Mouse (Mus musculus) megakaryocyte, embryonic 14.5 days (primary cell): ENCODE measurements around the gene Lpcat2. TPM values are rescaled to one million over a fixed set of nuclear protein-coding genes. Genes with fewer than 3 reads are reported as not detected.

Experiments used
- H3K27me3 ChIP-seq: replicated peaks from 2 replicates; pipeline ENCODE3; 2012; ENCODE audit warnings: inconsistent platforms
- H3K36me3 ChIP-seq: replicated peaks from 2 replicates; pipeline ENCODE3; 2012; ENCODE audit warnings: low read length, inconsistent platforms, mixed read lengths
- H3K4me1 ChIP-seq: 2 replicates; pipeline ENCODE4 v1.6.1; 2012; ENCODE audit warnings: inconsistent platforms
- H3K4me3 ChIP-seq: replicated peaks from 2 replicates; pipeline ENCODE3; 2012; ENCODE audit warnings: moderate library complexity, mild to moderate bottlenecking, inconsistent platforms
- H3K9me3 ChIP-seq: 2 replicates; pipeline ENCODE4 v1.6.1; 2012; ENCODE audit warnings: inconsistent platforms
- FLI1 ChIP-seq: IDR thresholded peaks from 2 replicates; pipeline ENCODE4 v1.6.1; 2012; ENCODE audit warnings: low read length, inconsistent platforms, mixed read lengths
- GATA1 ChIP-seq: IDR thresholded peaks from 3 replicates; pipeline ENCODE4 v1.6.1; 2012; ENCODE audit warnings: mixed read lengths, low read length, inconsistent platforms, borderline replicate concordance
- polyA plus RNA-seq: library from polyadenylated mRNA; stranded (reverse); fragments of >175 nt; gene quantifications from 2 replicates; pipeline ENCODE4 v1.2.3, GENCODE M21; 2012; ENCODE audit warnings: low replicate concordance; ENCODE audit not compliant: insufficient read depth

Lpcat2 gene
- polyA plus RNA-seq, 1 experiment, result 1.6 TPM

DNA sequence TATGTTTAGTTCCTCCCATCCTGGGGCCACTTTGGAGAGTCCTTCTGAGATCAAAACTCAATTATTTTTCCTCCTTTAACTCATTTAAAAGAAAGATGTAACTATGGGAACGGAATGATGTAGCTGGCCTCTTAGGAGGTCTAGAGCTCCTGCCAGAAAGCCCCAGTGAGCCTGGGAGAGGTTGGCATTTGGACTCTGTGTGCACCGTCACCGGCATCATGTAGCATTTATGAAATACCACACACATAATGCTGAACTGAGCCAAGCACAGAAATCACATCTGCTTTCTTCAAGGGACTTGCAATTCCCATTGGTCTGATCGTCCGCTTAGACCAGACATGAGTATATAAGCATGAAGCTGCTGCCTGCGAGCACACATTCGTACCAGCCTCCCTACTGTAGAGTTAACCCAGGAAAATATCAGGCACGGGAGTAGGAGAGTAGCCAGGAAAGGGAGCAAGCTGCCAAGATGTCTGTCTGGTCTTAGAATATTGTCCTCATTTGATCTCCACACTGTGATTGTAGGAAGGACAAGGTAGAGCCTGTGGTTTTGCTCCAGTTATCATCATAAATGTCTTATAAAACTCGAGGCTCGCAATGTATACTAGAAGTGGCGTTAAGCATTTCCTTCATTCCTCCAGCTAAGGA is 48.5 kb downstream of the Lpcat2 start:
- no peaks in the 10 kb centered on the region for H3K36me3 ChIP-seq
- H3K9me3 ChIP-seq, result peaks cover 15% of the 10 kb centered on the region
- no peak for TF ChIP-seq GATA1
- TF ChIP-seq FLI1, result no peak
- H3K27me3 ChIP-seq, result no peaks in the 10 kb centered on the region
- H3K4me3 ChIP-seq, result no peak overlapping the region
- H3K4me1 ChIP-seq, result no peaks in the 10 kb centered on the region

GRCm38 (mm10) chr8:92906553-92906952 is 51.4 kb downstream of the Lpcat2 start:
- Histone ChIP-seq H3K9me3 (peaks cover 10% of the 10 kb centered on the region), H3K27me3 (no peaks in the 10 kb centered on the region), H3K4me1 (no peaks in the 10 kb centered on the region), H3K36me3 (no peaks in the 10 kb centered on the region), H3K4me3 (no peak overlapping the region)
- TF ChIP-seq GATA1 (no peak), FLI1 (no peak)

DNA sequence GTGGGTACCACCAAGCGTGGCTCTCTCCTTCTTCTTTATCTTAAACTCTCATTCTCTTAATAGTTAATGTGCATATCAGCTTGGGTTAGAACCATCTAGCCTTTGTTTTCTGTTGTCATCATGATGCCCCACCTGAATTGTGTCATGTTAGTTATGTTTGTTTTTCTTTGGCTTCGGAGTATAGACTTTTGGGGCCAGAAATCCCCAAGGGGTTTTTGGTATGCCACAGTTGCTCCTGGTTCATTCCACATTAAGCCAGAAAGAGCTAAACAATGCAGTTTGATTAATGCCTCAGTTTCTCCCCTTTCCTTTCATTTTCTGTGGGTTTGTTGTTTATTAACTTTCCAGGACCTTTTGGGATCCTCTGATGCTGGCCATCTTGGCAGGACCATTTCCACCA is 53.3 kb downstream of the Lpcat2 start:
- no peaks in the 10 kb centered on the region for H3K27me3 ChIP-seq
- no peaks in the 10 kb centered on the region for H3K36me3 ChIP-seq
- TF ChIP-seq GATA1 (no peak), FLI1 (no peak)
- no peaks in the 10 kb centered on the region for H3K4me1 ChIP-seq
- no peak overlapping the region for H3K4me3 ChIP-seq
- peaks cover 3% of the 10 kb centered on the region; the same call in 1 of the 2 replicates for H3K9me3 ChIP-seq

- H3K4me1 ChIP-seq, result no peaks in the 10 kb centered on the region
- no peaks in the 10 kb centered on the region for H3K27me3 ChIP-seq
- no peak for TF ChIP-seq FLI1
- no peak overlapping the region for H3K4me3 ChIP-seq
- H3K9me3 ChIP-seq, result no peaks in the 10 kb centered on the region
- H3K36me3 ChIP-seq, result no peaks in the 10 kb centered on the region
Measured at GRCm38 (mm10) chr8:92911477-92911876, 56.3 kb downstream of the Lpcat2 start.

GRCm38 (mm10) chr8:92913396-92913795 is 58.3 kb downstream of the Lpcat2 start:
- TF ChIP-seq FLI1 (no peak), GATA1 (no peak)
- no peak overlapping the region for H3K4me3 ChIP-seq

DNA sequence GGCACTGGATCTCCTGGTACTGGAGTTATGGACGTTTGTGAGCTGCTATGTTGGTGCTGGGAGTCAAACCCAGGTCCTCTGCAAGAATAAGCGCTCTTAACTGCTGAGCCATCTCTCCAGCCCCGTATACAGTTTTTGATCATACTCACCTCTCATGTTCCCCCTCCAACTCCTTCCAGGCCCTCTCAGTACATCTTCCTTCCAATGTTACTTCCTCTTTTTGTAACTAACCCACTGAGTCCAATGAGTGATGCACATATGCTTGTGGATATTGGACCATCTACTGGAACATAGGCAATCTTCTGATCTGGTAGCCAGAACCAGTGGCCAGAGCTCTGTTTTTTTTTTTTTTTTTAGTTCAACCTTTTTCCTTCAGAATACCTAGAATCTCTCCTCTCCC is 60.9 kb downstream of the Lpcat2 start:
- Histone ChIP-seq H3K27me3 (no peaks in the 10 kb centered on the region), H3K9me3 (no peaks in the 10 kb centered on the region), H3K4me3 (no peak overlapping the region), H3K4me1 (no peaks in the 10 kb centered on the region), H3K36me3 (no peaks in the 10 kb centered on the region)
- no peak for TF ChIP-seq GATA1

More at GRCm38 (mm10) chr8:92913396-92913795, 58.3 kb downstream of the Lpcat2 start:
- Histone ChIP-seq H3K9me3 (no peaks in the 10 kb centered on the region), H3K4me1 (no peaks in the 10 kb centered on the region), H3K36me3 (no peaks in the 10 kb centered on the region), H3K27me3 (no peaks in the 10 kb centered on the region)

GRCm38 (mm10) chr8:92921768-92922167 is 66.6 kb downstream of the Lpcat2 start:
- TF ChIP-seq GATA1 (no peak), FLI1 (no peak)
- H3K9me3 ChIP-seq, result peaks cover 4% of the 10 kb centered on the region
- H3K4me3 ChIP-seq, result no peak overlapping the region
- no peaks in the 10 kb centered on the region for H3K4me1 ChIP-seq
- H3K36me3 ChIP-seq, result no peaks in the 10 kb centered on the region
- no peaks in the 10 kb centered on the region for H3K27me3 ChIP-seq

DNA sequence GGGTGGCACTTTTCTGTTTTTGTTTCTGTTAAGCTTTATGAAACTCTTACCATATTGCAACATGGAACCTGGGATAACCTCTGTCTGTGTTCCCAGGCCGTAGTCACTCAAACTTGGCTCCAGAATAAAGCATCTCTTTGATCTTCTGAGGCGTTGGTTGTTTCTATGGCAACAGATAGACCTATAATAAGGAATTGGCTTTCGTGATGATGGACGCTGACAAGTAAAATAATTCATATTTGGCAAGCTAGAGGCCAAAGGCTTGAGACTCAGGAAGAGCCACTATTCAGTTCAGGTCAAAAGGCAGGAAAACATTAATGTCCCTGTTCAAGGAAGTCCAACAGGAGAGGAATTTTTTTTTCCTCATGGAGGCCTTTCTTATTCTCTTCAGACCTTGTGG is 73.8 kb downstream of the Lpcat2 start:
- TF ChIP-seq FLI1 (no peak), GATA1 (no peak)
- no peaks in the 10 kb centered on the region for H3K27me3 ChIP-seq
- H3K4me1 ChIP-seq, result no peaks in the 10 kb centered on the region
- no peak overlapping the region for H3K4me3 ChIP-seq
- H3K9me3 ChIP-seq, result no peaks in the 10 kb centered on the region
- no peaks in the 10 kb centered on the region for H3K36me3 ChIP-seq

DNA sequence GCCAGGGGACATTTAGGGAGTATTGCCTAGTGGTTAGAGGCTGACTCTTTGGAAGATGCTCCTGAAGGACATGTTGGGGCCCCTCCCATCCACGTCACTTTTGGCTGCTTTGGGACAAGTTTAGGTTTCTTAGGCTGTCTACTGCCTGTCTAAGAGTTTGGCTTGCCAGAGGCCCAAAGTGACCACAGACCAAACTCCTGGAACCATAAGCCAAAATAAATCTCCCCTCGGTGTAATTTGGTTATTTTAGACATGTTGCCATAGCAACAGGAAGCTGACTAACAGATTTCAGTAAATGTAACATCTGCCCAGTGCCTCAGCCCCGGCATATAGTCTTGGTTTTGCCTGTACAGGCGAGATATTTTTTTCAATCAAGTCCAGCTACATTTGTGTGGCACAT is 82.9 kb downstream of the Lpcat2 start:
- Histone ChIP-seq H3K9me3 (no peaks in the 10 kb centered on the region), H3K4me3 (no peak overlapping the region), H3K36me3 (no peaks in the 10 kb centered on the region), H3K27me3 (no peaks in the 10 kb centered on the region), H3K4me1 (no peaks in the 10 kb centered on the region)
- TF ChIP-seq GATA1, result no peak
- no peak for TF ChIP-seq FLI1

- TF ChIP-seq FLI1 (no peak), GATA1 (no peak)
- Histone ChIP-seq H3K4me1 (no peaks in the 10 kb centered on the region), H3K36me3 (no peaks in the 10 kb centered on the region), H3K27me3 (no peaks in the 10 kb centered on the region), H3K4me3 (no peak overlapping the region), H3K9me3 (peaks cover 12% of the 10 kb centered on the region; the same call in 1 of the 2 replicates)
Measured at GRCm38 (mm10) chr8:92949071-92949470, 93.9 kb downstream of the Lpcat2 start.

GRCm38 (mm10) chr8:92950639-92951371 is 95.7 kb downstream of the Lpcat2 start:
- Histone ChIP-seq H3K4me1 (no peaks in the 10 kb centered on the region), H3K4me3 (no peak overlapping the region), H3K36me3 (no peaks in the 10 kb centered on the region), H3K9me3 (peaks cover 7% of the 10 kb centered on the region; the same call in 1 of the 2 replicates), H3K27me3 (no peaks in the 10 kb centered on the region)
- TF ChIP-seq GATA1 (no peak), FLI1 (no peak)
